Mouse (Mus musculus) myocyte (in vitro differentiated cells): Measurements from ENCODE around the gene Cacna1i. TPM values are rescaled to one million over a fixed set of nuclear protein-coding genes. Genes with fewer than 3 reads are reported as not detected.

Experiments
- H3K27me3 ChIP-seq: one replicate; pipeline ENCODE4 v1.6.1; 2011; ENCODE audit not compliant: control insufficient read depth, insufficient read depth, insufficient read length
- H3K36me3 ChIP-seq: one replicate; pipeline ENCODE4 v1.6.1; 2011; ENCODE audit not compliant: control insufficient read depth, insufficient read depth
- H3K4me2 ChIP-seq: one replicate; pipeline ENCODE4 v1.6.1; 2011; ENCODE audit warnings: low read depth, control low read depth
- H3K4me3 ChIP-seq: one replicate; pipeline ENCODE4 v1.5.1; 2011; ENCODE audit warnings: mild to moderate bottlenecking, control low read depth, moderate library complexity
- H3K79me2 ChIP-seq: one replicate; pipeline ENCODE4 v1.6.1; 2011; ENCODE audit not compliant: control insufficient read depth, insufficient read depth
- H3ac ChIP-seq: one replicate; pipeline ENCODE4 v1.6.1; 2011; ENCODE audit not compliant: control insufficient read depth, insufficient read length
- CEBPB ChIP-seq: IDR thresholded peaks from 2 replicates; pipeline ENCODE4 v1.6.1; 2011; ENCODE audit warnings: mild to moderate bottlenecking, moderate library complexity; ENCODE audit not compliant: poor library complexity, insufficient read depth, severe bottlenecking
- E2F4 ChIP-seq: IDR thresholded peaks from one replicate; pipeline ENCODE4 v1.6.1; 2011; ENCODE audit warnings: mild to moderate bottlenecking, control low read depth, moderate library complexity; ENCODE audit not compliant: insufficient read depth
- MAX ChIP-seq: IDR thresholded peaks from one replicate; pipeline ENCODE4 v1.6.1; 2011; ENCODE audit warnings: low read depth, mild to moderate bottlenecking, control low read depth
- MYOD1 ChIP-seq, 3 experiments: IDR thresholded peaks; one replicate each; pipeline ENCODE4 v1.6.1; 2011; ENCODE audit warnings: control low read depth in 2 of 3, low read depth in 2 of 3, mild to moderate bottlenecking in 2 of 3, moderate library complexity in 1 of 3; ENCODE audit not compliant: insufficient read length in 2 of 3, control insufficient read depth in 1 of 3
- MYOG ChIP-seq, 3 experiments: IDR thresholded peaks; one replicate each; pipeline ENCODE4 v1.6.1; 2011; ENCODE audit warnings: control low read depth in 2 of 3, low read depth in 2 of 3, mild to moderate bottlenecking in 2 of 3; ENCODE audit not compliant: insufficient read length in 2 of 3, control insufficient read depth in 1 of 3, insufficient read depth in 1 of 3
- POLR2A ChIP-seq: IDR thresholded peaks from one replicate; pipeline ENCODE4 v1.6.1; 2011; ENCODE audit warnings: low read depth, mild to moderate bottlenecking, control low read depth, moderate library complexity; ENCODE audit not compliant: insufficient read length
- POLR2AphosphoS2 ChIP-seq: IDR thresholded peaks from one replicate; pipeline ENCODE4 v1.6.1; 2011; ENCODE audit warnings: low read depth, control low read depth; ENCODE audit not compliant: insufficient read length
- REST ChIP-seq: IDR thresholded peaks from one replicate; pipeline ENCODE4 v1.6.1; 2011; ENCODE audit warnings: mild to moderate bottlenecking, control low read depth, moderate library complexity; ENCODE audit not compliant: insufficient read depth, insufficient read length
- SRF ChIP-seq: IDR thresholded peaks from one replicate; pipeline ENCODE4 v1.6.1; 2011; ENCODE audit warnings: low read depth; ENCODE audit not compliant: control insufficient read depth, insufficient read length
- TCF12 ChIP-seq: IDR thresholded peaks from one replicate; pipeline ENCODE4 v1.6.1; 2011; ENCODE audit warnings: mild to moderate bottlenecking, control low read depth; ENCODE audit not compliant: poor library complexity, insufficient read depth, severe bottlenecking
- TCF3 ChIP-seq: IDR thresholded peaks from one replicate; pipeline ENCODE4 v1.6.1; 2011; ENCODE audit warnings: low read depth, control low read depth; ENCODE audit not compliant: insufficient read length
- USF1 ChIP-seq: IDR thresholded peaks from one replicate; pipeline ENCODE4 v1.6.1; 2011; ENCODE audit warnings: low read depth, mild to moderate bottlenecking, control low read depth, moderate library complexity
- polyA plus RNA-seq: library from polyadenylated mRNA; unstranded; fragments of >200 nt; fragmentation: generic; extraction: Trizol; gene quantifications from one replicate; pipeline ENCODE4 v1.2.1, GENCODE M21; 2012; ENCODE audit warnings: missing spikeins

Gene Cacna1i
- polyA plus RNA-seq, 1 experiment: 0.04 TPM

DNA sequence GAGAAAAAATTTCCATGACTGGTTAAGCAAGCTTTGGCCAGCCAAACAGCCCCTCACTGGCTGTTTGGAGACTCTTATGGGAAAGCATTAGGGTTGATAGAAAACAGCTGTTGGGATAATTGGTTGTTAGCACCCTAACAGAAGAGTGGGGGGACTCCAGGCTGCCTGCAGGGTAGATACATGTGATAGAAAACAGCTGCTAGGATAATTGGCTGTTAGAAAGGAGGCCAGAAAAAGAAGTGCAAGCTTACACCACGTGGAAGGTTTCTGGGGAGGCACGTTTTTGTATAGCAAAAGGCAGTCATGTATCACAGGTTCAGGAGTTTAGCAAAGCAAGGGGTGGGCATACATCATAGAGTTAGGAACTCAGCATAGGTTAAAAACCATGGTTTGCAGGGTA, 33.5 kb upstream of the Cacna1i start:
- Histone ChIP-seq H3ac (no peak overlapping the region), H3K36me3 (peaks cover 55% of the 10 kb centered on the region), H3K79me2 (peaks cover 17% of the 10 kb centered on the region), H3K27me3 (no peaks in the 10 kb centered on the region), H3K4me2 (peak overlapping the region; percentile 86), H3K4me3 (no peak overlapping the region)
- TF ChIP-seq USF1 (no peak), TCF3 (no peak)

DNA sequence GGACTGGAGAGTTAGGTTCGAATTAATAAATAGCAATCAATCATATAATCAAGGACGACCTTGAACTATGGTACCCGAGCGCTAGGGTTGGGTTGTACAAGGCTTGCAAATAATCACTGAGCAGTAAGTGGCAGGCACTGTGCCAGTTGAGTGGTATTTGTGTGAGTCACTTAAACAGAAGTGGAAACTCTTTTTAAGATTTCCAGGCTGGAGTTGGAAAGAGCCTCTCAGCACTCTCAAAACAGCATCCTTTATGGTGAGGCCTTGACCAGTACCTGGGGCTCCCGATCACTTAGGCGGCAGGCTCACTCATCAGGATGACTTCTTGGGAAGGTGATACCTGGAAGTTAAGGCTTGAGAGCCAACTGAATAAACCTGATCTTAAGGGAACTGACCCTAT, 32.8 kb upstream of the Cacna1i start:
- Histone ChIP-seq H3ac (peak overlapping the region; percentile 86), H3K36me3 (peaks cover 51% of the 10 kb centered on the region), H3K4me3 (peak overlapping the region; percentile 95), H3K79me2 (peaks cover 17% of the 10 kb centered on the region), H3K27me3 (no peaks in the 10 kb centered on the region), H3K4me2 (peak overlapping the region; percentile 86)
- TF ChIP-seq MYOG (IDR thresholded peaks at IDR 0.05; ENCODE audit: control insufficient read depth in 1 of 3, insufficient read depth in 1 of 3, insufficient read length in 2 of 3, low read depth in 2 of 3) (no peak), MYOD1 (IDR thresholded peaks at IDR 0.05; ENCODE audit: control insufficient read depth in 1 of 3, insufficient read length in 2 of 3, low read depth in 2 of 3) (no peak), SRF (no peak), MAX (no peak), TCF3 (no peak), E2F4 (no peak), CEBPB (no peak), POLR2AphosphoS2 (no peak), REST (no peak), TCF12 (no peak), POLR2A (no peak), USF1 (no peak)

DNA sequence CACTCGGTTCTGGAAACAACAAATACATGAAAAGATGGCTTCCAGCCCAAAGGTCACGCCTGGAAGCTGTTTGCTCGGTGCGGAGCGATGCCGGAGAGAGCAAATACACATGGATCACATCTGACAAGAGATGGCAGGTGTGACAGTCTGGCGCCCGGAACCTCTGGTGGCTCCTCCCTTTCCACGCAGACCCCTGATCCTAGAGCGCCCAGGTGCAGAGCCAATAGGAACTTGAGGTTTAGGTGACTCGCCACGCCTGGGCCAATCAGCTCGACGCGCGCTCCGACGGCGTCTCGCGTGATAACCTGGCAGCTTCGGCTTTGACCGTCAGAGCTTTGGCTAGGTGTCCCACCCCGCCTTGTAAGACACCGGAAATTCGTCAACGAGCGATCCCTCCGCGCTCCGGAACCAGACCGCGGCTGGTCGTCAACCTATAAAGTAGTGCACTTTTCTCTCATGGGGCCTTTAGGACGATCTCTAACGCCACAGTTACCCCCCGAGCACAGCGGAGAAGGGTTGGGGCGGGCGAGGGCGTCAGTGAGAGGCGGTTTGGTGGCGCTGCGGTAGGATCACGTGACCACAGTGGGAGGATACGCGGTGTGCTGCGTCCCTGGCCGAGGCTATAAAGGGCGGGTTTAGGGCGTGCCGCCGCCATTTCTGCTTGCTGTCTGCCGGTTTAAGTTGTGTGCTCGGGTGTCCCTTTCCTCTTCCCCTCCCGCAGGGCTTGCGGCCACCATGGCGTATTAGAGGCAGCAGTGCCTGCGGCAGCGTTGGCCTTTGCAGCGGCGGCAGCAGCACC, 32.0 kb upstream of the Cacna1i start, which contains the start of gene Atf4:
Gene Atf4 (plus strand): TSS at position 338 of the 799 bp plus-strand sequence.
- peaks cover 50% of the 10 kb centered on the region for H3K36me3 ChIP-seq
- TF ChIP-seq E2F4: peak; percentile 46
- TF ChIP-seq TCF3: peak; percentile 69
- peak in 1 of 3 experiments; percentile 68 for TF ChIP-seq MYOG (IDR thresholded peaks at IDR 0.05; ENCODE audit: control insufficient read depth in 1 of 3, insufficient read depth in 1 of 3, insufficient read length in 2 of 3, low read depth in 2 of 3)
- peak; percentile 97 for TF ChIP-seq USF1
- peak; percentile 47 for TF ChIP-seq REST
- TF ChIP-seq POLR2A: peak; percentile 94
- TF ChIP-seq MAX: peak; percentile 83
- no peak for TF ChIP-seq TCF12
- TF ChIP-seq SRF: peak; percentile 57
- no peak for TF ChIP-seq CEBPB
- TF ChIP-seq POLR2AphosphoS2: peak; percentile 99
- TF ChIP-seq MYOD1 (IDR thresholded peaks at IDR 0.05; ENCODE audit: control insufficient read depth in 1 of 3, insufficient read length in 2 of 3, low read depth in 2 of 3): peak; percentile 90 to 98 (median 94)
- peak within 1 kb of the TSS; percentile 86 for H3ac ChIP-seq
- peaks cover 17% of the 10 kb centered on the region for H3K79me2 ChIP-seq
- H3K4me3 ChIP-seq: peak within 1 kb of the TSS; percentile 95
- H3K27me3 ChIP-seq: no peaks in the 10 kb centered on the region
- H3K4me2 ChIP-seq: peak within 1 kb of the TSS; percentile 92

DNA sequence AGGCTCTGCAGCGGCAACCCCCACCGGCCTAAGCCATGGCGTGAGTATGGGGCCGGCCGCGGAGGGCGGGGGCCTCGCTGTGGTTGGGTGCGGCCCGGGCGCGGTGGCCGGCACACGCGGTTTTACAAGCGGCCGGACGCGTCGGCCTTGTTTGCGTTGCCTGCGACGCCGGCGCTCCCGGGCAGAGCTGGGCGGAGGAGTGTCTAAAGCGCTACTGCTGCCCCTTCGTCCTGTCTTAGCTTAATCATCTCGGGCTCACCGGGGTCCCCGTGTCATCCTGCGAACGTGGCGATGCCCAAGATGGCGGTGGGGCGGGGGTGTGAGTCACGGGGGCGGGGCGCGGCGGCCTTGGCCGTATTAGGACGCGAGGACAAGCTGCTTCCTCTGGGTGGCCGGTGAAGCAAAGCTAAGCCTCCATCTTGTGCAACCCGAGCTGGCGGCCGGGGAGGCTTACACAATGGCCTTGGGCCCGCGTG, 31.4 kb upstream of the Cacna1i start:
- Histone ChIP-seq H3K4me2 (peak overlapping the region; percentile 92), H3K27me3 (no peaks in the 10 kb centered on the region), H3ac (peak overlapping the region; percentile 86), H3K36me3 (peaks cover 49% of the 10 kb centered on the region), H3K4me3 (peak overlapping the region; percentile 95), H3K79me2 (peaks cover 17% of the 10 kb centered on the region)
- TF ChIP-seq POLR2A (peak; percentile 56), SRF (peak; percentile 55), POLR2AphosphoS2 (peak; percentile 77), TCF12 (no peak), CEBPB (0 out of 2 replicates have a peak, but pooled peaks have one; percentile 45)

DNA sequence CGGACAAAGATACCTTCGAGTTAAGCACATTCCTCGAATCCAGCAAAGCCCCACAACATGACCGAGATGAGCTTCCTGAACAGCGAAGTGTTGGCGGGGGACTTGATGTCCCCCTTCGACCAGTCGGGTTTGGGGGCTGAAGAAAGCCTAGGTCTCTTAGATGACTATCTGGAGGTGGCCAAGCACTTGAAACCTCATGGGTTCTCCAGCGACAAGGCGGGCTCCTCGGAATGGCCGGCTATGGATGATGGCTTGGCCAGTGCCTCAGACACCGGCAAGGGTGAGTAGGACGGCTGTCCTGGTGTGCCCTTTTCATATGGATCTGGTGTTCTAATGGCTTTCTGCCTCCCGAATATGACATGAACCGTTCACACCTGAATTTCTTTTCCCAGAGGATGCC, 30.8 kb upstream of the Cacna1i start:
- H3K4me3 ChIP-seq: peak overlapping the region; percentile 95
- H3ac ChIP-seq: peak overlapping the region; percentile 86
- TF ChIP-seq TCF12 (no peak), MYOG (IDR thresholded peaks at IDR 0.05; ENCODE audit: control insufficient read depth in 1 of 3, insufficient read depth in 1 of 3, insufficient read length in 2 of 3, low read depth in 2 of 3) (no peak), REST (no peak), TCF3 (no peak), SRF (no peak), E2F4 (no peak), POLR2AphosphoS2 (peak; percentile 83), USF1 (no peak), MYOD1 (IDR thresholded peaks at IDR 0.05; ENCODE audit: control insufficient read depth in 1 of 3, insufficient read length in 2 of 3, low read depth in 2 of 3) (no peak), MAX (no peak), POLR2A (peak; percentile 45)
- H3K27me3 ChIP-seq: no peaks in the 10 kb centered on the region
- H3K79me2 ChIP-seq: peaks cover 17% of the 10 kb centered on the region
- peak overlapping the region; percentile 92 for H3K4me2 ChIP-seq
- H3K36me3 ChIP-seq: peaks cover 44% of the 10 kb centered on the region
